Comparison of ENCODE assay signal across 8 mouse cellular contexts in the genomic region with DNA sequence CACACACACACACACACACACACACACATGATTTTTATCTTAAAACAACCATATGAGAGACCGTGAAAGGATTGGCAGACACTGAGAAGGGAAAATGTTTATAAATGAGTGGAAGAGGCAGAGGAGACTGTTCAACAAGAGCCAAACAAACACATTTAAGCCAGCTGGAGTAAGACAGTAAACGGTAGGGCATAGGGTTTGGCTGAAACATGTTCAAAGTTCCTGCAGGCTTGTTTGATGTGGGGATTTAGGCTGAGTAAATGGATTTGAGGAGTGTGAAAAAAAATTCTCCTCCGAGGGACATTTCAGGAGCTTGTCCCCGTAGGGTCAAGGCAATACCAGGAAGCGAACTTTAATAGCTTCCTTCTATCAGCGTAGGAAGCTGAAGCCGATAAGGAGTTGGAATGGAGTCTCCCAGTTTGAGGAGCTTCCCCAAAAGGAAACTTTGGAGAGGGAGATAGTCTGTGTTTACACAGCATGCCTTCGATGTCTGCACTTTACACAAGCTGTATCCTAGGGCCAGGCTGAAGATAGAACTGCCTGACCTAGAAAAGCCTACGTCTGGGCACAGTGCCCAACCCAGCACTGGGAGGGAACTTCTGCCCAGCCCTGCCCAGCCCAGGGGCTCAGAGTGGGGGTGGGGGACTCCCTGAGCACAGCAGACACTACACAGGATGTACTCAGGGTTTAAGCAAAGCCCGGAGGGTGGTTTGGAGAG. TPM values are rescaled to one million over a fixed set of nuclear protein-coding genes. Genes with fewer than 3 reads are reported as not detected.
DNase-seq lines count a peak whose midpoint lies in the region; ATAC-seq lines count a peak whose summit lies in the region.

No protein-coding gene starts in this region.

- H3K36me3 ChIP-seq in limb, embryonic 13.5 days = no peaks in the 10 kb centered on the region
- no peaks in the 10 kb centered on the region for H3K36me3 ChIP-seq in limb, embryonic 10.5 days
- H3K36me3 ChIP-seq in liver, embryonic 12.5 days = no peaks in the 10 kb centered on the region
- no peaks in the 10 kb centered on the region for H3K36me3 ChIP-seq in neural tube, embryonic 13.5 days

- no peak overlapping the region for H3K4me3 ChIP-seq in limb, embryonic 13.5 days
- no peak overlapping the region for H3K4me3 ChIP-seq in limb, embryonic 10.5 days
- H3K4me3 ChIP-seq in liver, embryonic 12.5 days = no peak overlapping the region
- H3K4me3 ChIP-seq in neural tube, embryonic 13.5 days = no peak overlapping the region

- WGBS in limb, embryonic 13.5 days = 64% methylated on average over 10 of the region's 10 CpGs
- 73% methylated on average over 10 of the region's 10 CpGs for WGBS in limb, embryonic 10.5 days
- WGBS in liver, embryonic 12.5 days (ENCODE audit: insufficient replicate concordance) = 30% methylated on average over 10 of the region's 10 CpGs
- 78% methylated on average over 10 of the region's 10 CpGs for WGBS in neural tube, embryonic 13.5 days

- H3K9ac ChIP-seq in limb, embryonic 13.5 days = no peak overlapping the region
- no peak overlapping the region for H3K9ac ChIP-seq in liver, embryonic 12.5 days
- no peak overlapping the region for H3K9ac ChIP-seq in neural tube, embryonic 13.5 days

- no peak overlapping the region for H3K27ac ChIP-seq in limb, embryonic 13.5 days
- H3K27ac ChIP-seq in limb, embryonic 10.5 days = no peak overlapping the region
- H3K27ac ChIP-seq in liver, embryonic 12.5 days = 0 out of 2 replicates have a peak overlapping the region, but pooled peaks have one; percentile 18
- H3K27ac ChIP-seq in neural tube, embryonic 13.5 days (replicated peaks) = no peak overlapping the region

- no peak for DNase-seq in limb, embryonic 10.5 days (ENCODE audit: low spot score)
- DNase-seq in cerebellum, postnatal 4 days (ENCODE audit: low spot score in 2 of 2) = peak; percentile 51 to 73
- peak; percentile 83 for DNase-seq in heart, adult 8-10 months (ENCODE audit: low spot score)
- DNase-seq in kidney, adult 9 months = peak; percentile 92
- DNase-seq in testis, postnatal 14 days (ENCODE audit: low spot score) = peak; percentile 84

- no peaks in the 10 kb centered on the region for H3K27me3 ChIP-seq in limb, embryonic 13.5 days
- H3K27me3 ChIP-seq in limb, embryonic 10.5 days (ENCODE audit: low read depth, poor library complexity, severe bottlenecking) = no peaks in the 10 kb centered on the region
- H3K27me3 ChIP-seq in liver, embryonic 12.5 days (replicated peaks) = no peaks in the 10 kb centered on the region
- H3K27me3 ChIP-seq in neural tube, embryonic 13.5 days = no peaks in the 10 kb centered on the region; the same call in 1 of the 2 replicates

- no peaks in the 10 kb centered on the region for H3K9me3 ChIP-seq in limb, embryonic 13.5 days
- H3K9me3 ChIP-seq in limb, embryonic 10.5 days (replicated peaks) = no peaks in the 10 kb centered on the region
- no peaks in the 10 kb centered on the region for H3K9me3 ChIP-seq in liver, embryonic 12.5 days (replicated peaks)
- no peaks in the 10 kb centered on the region for H3K9me3 ChIP-seq in neural tube, embryonic 13.5 days

- ATAC-seq in limb, embryonic 13.5 days (ENCODE audit: low FRiP score, low read depth) = peak; percentile 32; the same call in 1 of the 2 replicates
- peak; percentile 71 for ATAC-seq in liver, embryonic 12.5 days
- peak; percentile 75; the same call in 1 of the 2 replicates for ATAC-seq in neural tube, embryonic 13.5 days (ENCODE audit: low read depth)

- H3K4me1 ChIP-seq in limb, embryonic 13.5 days = peaks cover 18% of the 10 kb centered on the region
- H3K4me1 ChIP-seq in limb, embryonic 10.5 days = peaks cover 19% of the 10 kb centered on the region
- peaks cover 48% of the 10 kb centered on the region for H3K4me1 ChIP-seq in liver, embryonic 12.5 days
- H3K4me1 ChIP-seq in neural tube, embryonic 13.5 days (replicated peaks) = peaks cover 20% of the 10 kb centered on the region

- no peak overlapping the region; the same call in 1 of the 2 replicates for H3K4me2 ChIP-seq in limb, embryonic 13.5 days (replicated peaks)
- no peak overlapping the region for H3K4me2 ChIP-seq in liver, embryonic 12.5 days
- H3K4me2 ChIP-seq in neural tube, embryonic 13.5 days = no peak overlapping the region

RNA-seq across cellular contexts. Expression of a gene that starts 15.2 kb away (rescaled TPM):
- polyA plus RNA-seq in limb, embryonic 13.5 days (2015; fragmentation: Nextera tagmentation; extraction: Ambion mirVana) = 21.6 and 21.7 TPM in 2 replicates
- 20.1 and 20.6 TPM in 2 replicates for polyA plus RNA-seq in limb, embryonic 10.5 days (2016; fragmentation: Nextera tagmentation; extraction: Ambion mirVana)
- total RNA-seq in heart, adult 8-10 months (2022) = 10 to 100 TPM; 25.4 to 29.3 (median 27.4) TPM
- 18.0 and 19.4 TPM in 2 replicates for polyA plus RNA-seq in liver, embryonic 12.5 days (2016; fragmentation: Nextera tagmentation; extraction: Ambion mirVana)
- 16.6 and 16.8 TPM in 2 replicates for polyA plus RNA-seq in neural tube, embryonic 13.5 days (2015; fragmentation: Nextera tagmentation; extraction: Ambion mirVana)

RNA-seq across cellular contexts. Expression of a gene that starts 49.5 kb away (rescaled TPM):
- 4.9 TPM in 2 replicates for polyA plus RNA-seq in limb, embryonic 13.5 days (2015; fragmentation: Nextera tagmentation; extraction: Ambion mirVana)
- polyA plus RNA-seq in limb, embryonic 10.5 days (2016; fragmentation: Nextera tagmentation; extraction: Ambion mirVana) = 2.1 and 4.2 TPM in 2 replicates
- under 1 TPM; 0.09 to 0.34 (median 0.16) TPM for total RNA-seq in heart, adult 8-10 months (2022)
- polyA plus RNA-seq in liver, embryonic 12.5 days (2016; fragmentation: Nextera tagmentation; extraction: Ambion mirVana) = 0.10 and 0.13 TPM in 2 replicates
- polyA plus RNA-seq in neural tube, embryonic 13.5 days (2015; fragmentation: Nextera tagmentation; extraction: Ambion mirVana) = 4.4 and 4.7 TPM in 2 replicates
